Mouse (Mus musculus): ENCODE measurements around the gene Gabrd. TPM values are rescaled to one million over a fixed set of nuclear protein-coding genes. Genes with fewer than 3 reads are reported as not detected.

The Gabrd gene
- total and polyA plus RNA-seq, 3 experiments = 0.08 TPM; not detected in 2

GRCm38 (mm10) chr4:155352581-155352980 lies 45.3 kb downstream of the Gabrd start:
- DNase-seq (ENCODE audit: extremely low read depth) = no peak
- dilution Hi-C loops (cut with MboI; ENCODE audit: extremely low pct_ligation_motif_present, extremely low pct_unique_long_range_greater_than_20kb, low sequenced_read_pairs) (no loop called here), in situ Hi-C loops (cut with MboI; ENCODE audit: low pct_ligation_motif_present, low pct_unique_long_range_greater_than_20kb, low sequenced_read_pairs) (no loop called here)
- Histone ChIP-seq H3K4me1 (ENCODE audit: control insufficient read depth in 1 of 2, insufficient read depth in 2 of 2) (peaks cover 0 to 13% of the 10 kb centered on the region in 2 experiments; a peak in 3 of 4 replicates), H3K4me2 (ENCODE audit: insufficient read depth, low read depth, poor library complexity, severe bottlenecking) (no peak overlapping the region), H3K27me3 (replicated peaks) (peaks cover 22% of the 10 kb centered on the region), H3K4me3 (replicated peaks in 1 of 3; ENCODE audit: low read depth in 2 of 3, low read length in 2 of 3, poor library complexity in 1 of 3) (no peak overlapping the region), H3K27ac (ENCODE audit: insufficient read depth, low read depth) (no peak overlapping the region), H3K36me3 (replicated peaks in 1 of 2; ENCODE audit: control insufficient read depth in 1 of 2, insufficient read depth in 1 of 2, low read length in 1 of 2) (no peaks in the 10 kb centered on the region), H3K9ac (ENCODE audit: insufficient read depth, low read depth) (no peak overlapping the region), H3K79me2 (replicated peaks; ENCODE audit: control insufficient read depth, extremely low read depth, insufficient read depth, poor library complexity, severe bottlenecking) (no peaks in the 10 kb centered on the region), H3K9me3 (replicated peaks; ENCODE audit: low read length) (no peaks in the 10 kb centered on the region)
- TF ChIP-seq ETS1 (conservative IDR thresholded peaks at IDR 0.05; ENCODE audit: low read depth, low read length) (no peak), ELF1 (IDR thresholded peaks at IDR 0.05; ENCODE audit: low read depth, low read length) (no peak), ZC3H11A (IDR thresholded peaks at IDR 0.05; ENCODE audit: low read depth, low read length) (no peak), TCF12 (IDR thresholded peaks at IDR 0.05; ENCODE audit: low read depth, low read length) (no peak), ZKSCAN1 (IDR thresholded peaks at IDR 0.05; ENCODE audit: borderline replicate concordance, low read depth, low read length) (no peak), CHD1 (IDR thresholded peaks at IDR 0.05; ENCODE audit: low read depth, low read length) (no peak)

GRCm38 (mm10) chr4:155346350-155346749 lies 51.6 kb downstream of the Gabrd start:
- peaks cover 0 to 5% of the 10 kb centered on the region in 2 experiments; a peak in 1 of 4 replicates for H3K4me1 ChIP-seq (ENCODE audit: control insufficient read depth in 1 of 2, insufficient read depth in 2 of 2)
- no peaks in the 10 kb centered on the region for H3K36me3 ChIP-seq (replicated peaks in 1 of 2; ENCODE audit: control insufficient read depth in 1 of 2, insufficient read depth in 1 of 2, low read length in 1 of 2)
- no peak overlapping the region for H3K27ac ChIP-seq (ENCODE audit: insufficient read depth, low read depth)
- H3K4me3 ChIP-seq (replicated peaks in 1 of 3; ENCODE audit: low read depth in 2 of 3, low read length in 2 of 3, poor library complexity in 1 of 3) = no peak overlapping the region
- H3K9me3 ChIP-seq (replicated peaks; ENCODE audit: low read length) = no peaks in the 10 kb centered on the region
- dilution Hi-C loops (cut with MboI; ENCODE audit: extremely low pct_ligation_motif_present, extremely low pct_unique_long_range_greater_than_20kb, low sequenced_read_pairs) = no loop called here
- H3K27me3 ChIP-seq (replicated peaks) = peaks cover 60% of the 10 kb centered on the region
- H3K9ac ChIP-seq (ENCODE audit: insufficient read depth, low read depth) = no peak overlapping the region
- no peaks in the 10 kb centered on the region for H3K79me2 ChIP-seq (replicated peaks; ENCODE audit: control insufficient read depth, extremely low read depth, insufficient read depth, poor library complexity, severe bottlenecking)
- in situ Hi-C loops (cut with MboI; ENCODE audit: low pct_ligation_motif_present, low pct_unique_long_range_greater_than_20kb, low sequenced_read_pairs) = no loop called here
- no peak for TF ChIP-seq SMC3 (IDR thresholded peaks at IDR 0.05; ENCODE audit: low read depth, low read length)
- no peak for TF ChIP-seq ZNF384 (IDR thresholded peaks at IDR 0.05; ENCODE audit: low read depth, low read length)
- no peak for TF ChIP-seq NRF1 (IDR thresholded peaks at IDR 0.05; ENCODE audit: low read depth, low read length)
- no peak for TF ChIP-seq ETS1 (conservative IDR thresholded peaks at IDR 0.05; ENCODE audit: low read depth, low read length)
- no peak for TF ChIP-seq POLR2AphosphoS2 (IDR thresholded peaks at IDR 0.05; ENCODE audit: low read depth, low read length)
- no peak for TF ChIP-seq RAD21 (IDR thresholded peaks at IDR 0.05; ENCODE audit: low read depth, low read length)
- no peak for TF ChIP-seq BHLHE40 (IDR thresholded peaks at IDR 0.05; ENCODE audit: low read depth, low read length)
- TF ChIP-seq TBP (conservative IDR thresholded peaks at IDR 0.05; ENCODE audit: low read depth, low read length) = no peak
- TF ChIP-seq MAFK (IDR thresholded peaks at IDR 0.05; ENCODE audit: insufficient replicate concordance, low read length) = no peak
- TF ChIP-seq ZC3H11A (IDR thresholded peaks at IDR 0.05; ENCODE audit: low read depth, low read length) = no peak
- TF ChIP-seq ELF1 (IDR thresholded peaks at IDR 0.05; ENCODE audit: low read depth, low read length) = no peak
- TF ChIP-seq GABPA (IDR thresholded peaks at IDR 0.05; ENCODE audit: insufficient replicate concordance, low read depth, low read length) = no peak
- no peak overlapping the region for H3K4me2 ChIP-seq (ENCODE audit: insufficient read depth, low read depth, poor library complexity, severe bottlenecking)
- DNase-seq (ENCODE audit: extremely low read depth) = no peak

Data from CH12.LX (cell line).